Mouse (Mus musculus): Measurements from ENCODE around the gene Ccm2l. TPM values are rescaled to one million over a fixed set of nuclear protein-coding genes. Genes with fewer than 3 reads are reported as not detected.
A peak's percentile ranks its signal among the peaks of the same experiment; 100 is the strongest.

The Ccm2l gene
- polyA plus RNA-seq, 1 experiment = 12.2 TPM

DNA sequence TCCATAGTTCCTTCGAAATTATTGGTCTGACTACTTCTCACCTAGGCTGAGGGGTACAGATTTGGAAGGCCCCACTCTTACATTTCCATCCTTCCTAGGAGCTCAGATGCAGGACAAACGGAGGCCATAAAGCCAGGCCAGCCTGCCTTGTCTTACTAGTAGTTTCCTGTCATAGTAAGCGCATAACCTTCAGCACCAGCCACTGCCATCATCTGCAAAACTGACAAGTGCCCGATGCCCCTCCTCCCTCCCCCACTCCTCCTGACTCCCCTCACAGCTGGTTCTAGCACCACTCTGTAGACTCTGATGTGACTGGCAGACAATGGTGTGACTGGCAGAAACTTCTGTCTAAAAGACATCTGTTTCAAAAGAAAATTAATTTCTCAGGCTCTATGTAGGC, 20.4 kb downstream of the Ccm2l start:
- no peak for DNase-seq (ENCODE audit: extremely low spot score in 1 of 2, low spot score in 1 of 2)

DNA sequence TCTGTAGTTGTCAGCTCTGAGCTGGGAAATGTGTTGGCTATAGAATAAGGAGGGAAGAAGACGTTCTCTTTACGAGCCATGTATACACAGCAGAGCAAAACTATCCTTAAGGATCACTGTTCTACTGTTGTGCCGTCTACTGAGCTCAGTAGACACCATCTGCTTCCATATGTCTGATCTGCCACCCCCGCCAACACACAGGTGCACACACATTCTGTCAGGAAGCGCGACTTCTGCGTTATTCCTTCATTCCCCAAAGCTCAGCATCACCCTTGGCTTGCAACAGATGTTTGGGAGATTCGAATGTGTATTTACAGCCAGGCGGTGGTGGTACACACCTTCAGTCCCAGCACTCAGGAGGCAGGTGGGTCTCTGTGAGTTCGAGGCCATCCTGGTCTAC, 21.3 kb downstream of the Ccm2l start:
- DNase-seq (ENCODE audit: extremely low spot score in 1 of 2, low spot score in 1 of 2) = peak in 1 of 2 experiments; percentile 38

DNA sequence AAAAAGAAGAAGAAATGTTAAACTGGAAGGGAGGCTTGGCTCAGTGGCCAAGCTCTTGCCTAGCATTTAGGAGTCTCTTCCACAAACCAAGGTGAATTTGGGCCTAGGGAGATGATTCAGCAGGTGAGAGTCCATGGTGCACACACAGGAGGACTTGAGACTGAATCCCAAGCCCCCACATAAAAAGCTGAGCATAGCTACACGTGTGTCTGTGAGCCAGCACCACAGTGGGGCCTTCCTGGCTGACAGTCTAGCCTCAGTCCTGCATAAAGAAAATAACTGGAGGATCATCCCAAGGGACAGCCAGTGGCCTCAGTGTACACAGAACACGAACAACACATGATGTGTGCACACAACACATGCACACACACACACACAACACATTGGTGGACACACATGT, 23.6 kb downstream of the Ccm2l start:
- DNase-seq (ENCODE audit: extremely low spot score in 1 of 2, low spot score in 1 of 2) = no peak

DNA sequence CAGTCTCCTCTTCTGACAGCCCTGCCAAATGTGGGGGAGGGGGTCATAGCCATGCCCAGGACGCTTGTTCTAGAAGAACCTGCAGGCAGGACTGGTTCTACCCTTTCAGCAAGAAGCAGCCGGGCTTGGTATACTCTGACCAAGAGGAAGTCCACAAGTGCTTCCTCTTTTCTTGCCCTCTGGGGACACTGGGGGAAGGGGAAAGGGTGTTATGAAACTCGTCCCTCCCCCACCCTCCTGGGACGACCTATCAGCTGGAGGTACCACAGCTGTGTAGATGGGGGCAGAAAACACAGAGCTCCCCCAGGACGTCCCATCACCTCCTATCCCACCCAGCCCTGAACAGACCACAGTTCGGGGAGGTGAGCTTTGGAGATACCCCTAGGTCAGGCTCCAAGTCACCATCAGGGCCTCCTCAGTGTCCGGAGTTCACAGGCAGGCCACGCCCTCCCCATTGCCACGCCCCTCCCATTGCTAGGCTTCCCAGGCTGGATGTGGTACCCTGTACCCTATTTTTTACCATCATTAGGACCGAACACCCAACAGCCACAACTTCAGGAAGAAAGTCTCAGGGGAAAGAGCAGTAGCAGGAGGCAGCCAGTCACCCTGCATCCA, 24.9 kb downstream of the Ccm2l start:
- no peak for DNase-seq (ENCODE audit: extremely low spot score in 1 of 2, low spot score in 1 of 2)

DNA sequence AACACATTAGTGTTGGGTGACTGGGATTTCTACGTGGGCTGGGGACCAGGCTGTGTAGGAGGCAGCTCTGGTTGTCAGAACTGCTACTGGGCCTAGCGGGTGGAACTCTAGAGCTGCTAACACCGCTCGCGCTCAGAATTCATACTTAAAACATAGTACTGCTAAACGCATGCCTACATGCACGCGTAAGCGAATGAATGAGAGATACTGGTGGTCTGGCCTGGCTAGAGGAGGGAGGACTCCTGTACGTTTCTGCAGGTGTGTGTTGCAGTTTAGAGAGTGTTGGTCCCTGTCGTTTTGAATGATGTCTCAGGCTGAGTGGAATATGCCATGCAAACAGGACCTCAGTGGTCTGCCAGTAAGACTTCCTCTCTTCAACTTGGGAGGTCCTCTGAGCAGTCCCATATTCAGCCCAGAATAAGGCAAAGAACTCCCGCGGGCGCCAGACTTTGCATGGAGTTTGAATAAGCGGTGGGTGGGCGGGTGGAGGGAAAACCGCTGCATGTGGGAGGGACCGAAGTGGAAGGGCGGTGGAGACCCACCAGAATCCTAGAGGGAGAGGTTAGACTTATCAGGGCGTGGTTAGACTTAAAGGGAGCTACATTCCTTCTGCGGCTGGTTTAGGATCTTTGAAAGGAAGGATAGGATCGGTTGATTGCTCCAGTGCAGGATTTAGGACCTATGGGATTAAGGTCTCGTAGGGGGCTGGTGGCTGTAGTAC, 41.5 kb downstream of the Ccm2l start:
- no peak for DNase-seq (ENCODE audit: extremely low spot score in 1 of 2, low spot score in 1 of 2)

DNA sequence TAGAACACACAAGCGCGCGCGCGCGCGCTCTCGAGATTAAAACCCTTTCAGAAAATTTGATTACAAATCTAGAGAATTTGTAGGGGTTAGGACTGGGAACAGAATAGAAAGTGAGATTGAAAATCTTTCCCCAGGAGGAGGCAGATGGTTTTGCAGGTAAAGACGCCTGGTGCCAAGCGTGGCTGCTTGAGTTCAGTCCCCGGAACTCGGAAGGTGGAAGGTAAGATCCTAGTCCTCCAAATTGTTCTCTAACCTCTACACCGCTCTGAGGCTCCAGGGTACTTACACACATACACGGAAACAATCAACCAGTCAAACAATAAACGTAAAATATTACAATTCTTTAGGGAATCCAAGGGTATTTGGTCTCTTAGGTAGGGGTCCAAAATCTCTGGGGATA, 42.0 kb downstream of the Ccm2l start:
- DNase-seq (ENCODE audit: extremely low spot score in 1 of 2, low spot score in 1 of 2) = no peak

DNA sequence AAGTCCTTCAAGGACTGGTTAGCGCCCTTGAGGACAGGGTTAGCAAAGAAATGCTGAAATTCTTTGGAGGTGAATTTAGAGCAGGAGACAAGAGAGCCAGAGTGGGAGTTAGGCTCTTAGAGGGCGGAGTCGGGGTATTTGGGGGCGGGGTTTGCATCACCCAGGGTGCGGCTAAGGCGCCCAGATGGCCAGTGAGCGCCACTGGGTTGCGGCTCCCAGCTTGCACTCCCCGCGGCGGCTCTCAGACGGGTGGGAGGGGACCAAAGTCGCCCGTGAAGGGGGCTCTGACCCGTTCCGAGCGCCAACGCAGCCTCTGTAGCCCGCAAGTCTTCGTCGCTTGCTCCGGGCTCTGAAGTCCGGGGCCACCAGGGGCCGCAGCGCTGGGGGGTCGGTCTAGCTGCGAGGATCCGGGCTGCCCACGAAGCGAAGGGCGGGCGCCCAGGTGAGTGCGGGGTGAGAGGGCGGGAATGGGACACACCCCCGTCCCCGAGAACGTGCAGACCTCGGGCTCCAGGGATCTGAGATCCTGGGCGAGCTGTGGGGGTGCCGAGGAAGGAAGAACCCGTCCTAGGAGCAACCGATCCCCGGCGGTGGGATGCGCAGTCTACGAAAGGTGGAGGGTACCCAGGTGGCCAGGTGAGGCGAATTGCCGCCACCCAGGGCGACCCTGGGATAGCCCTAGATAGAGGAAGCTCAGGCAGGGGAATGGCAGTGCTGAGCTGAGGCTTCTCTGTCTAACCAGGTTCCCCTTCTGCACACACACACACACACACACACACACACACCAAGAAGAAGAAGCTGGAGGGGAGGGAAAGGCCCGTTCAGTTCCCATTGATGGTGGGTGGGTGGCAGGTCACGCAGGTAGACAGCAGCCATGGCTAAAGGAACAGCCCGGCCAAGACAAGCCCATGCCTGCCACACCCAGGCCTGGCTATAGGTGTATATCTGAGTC, 42.8 kb downstream of the Ccm2l start, which contains the start of gene Hck:
Hck (plus strand) TSS at position 156 of the 952 bp plus-strand sequence.
- DNase-seq (ENCODE audit: extremely low spot score in 1 of 2, low spot score in 1 of 2) = no peak

DNA sequence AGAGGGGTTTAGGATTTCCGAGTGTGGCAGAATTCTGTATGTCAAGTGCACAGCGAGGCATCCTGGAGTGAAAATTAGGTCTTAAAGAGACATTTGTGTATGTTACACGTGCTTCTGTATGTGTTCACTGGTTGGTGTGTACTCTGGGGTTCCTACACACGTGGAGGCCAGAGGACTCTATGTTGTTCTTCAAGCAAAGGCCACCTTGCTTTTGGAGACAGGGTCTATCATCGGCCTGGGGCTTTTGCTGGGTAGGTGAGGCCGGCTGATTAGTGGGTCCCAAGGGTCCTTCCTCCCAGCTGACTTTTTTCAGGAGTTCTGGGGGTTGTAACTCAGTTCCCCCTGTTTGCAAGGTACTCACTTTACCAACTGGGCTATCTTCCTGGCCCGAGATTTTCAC, 43.8 kb downstream of the Ccm2l start:
- DNase-seq (ENCODE audit: extremely low spot score in 1 of 2, low spot score in 1 of 2) = no peak

DNA sequence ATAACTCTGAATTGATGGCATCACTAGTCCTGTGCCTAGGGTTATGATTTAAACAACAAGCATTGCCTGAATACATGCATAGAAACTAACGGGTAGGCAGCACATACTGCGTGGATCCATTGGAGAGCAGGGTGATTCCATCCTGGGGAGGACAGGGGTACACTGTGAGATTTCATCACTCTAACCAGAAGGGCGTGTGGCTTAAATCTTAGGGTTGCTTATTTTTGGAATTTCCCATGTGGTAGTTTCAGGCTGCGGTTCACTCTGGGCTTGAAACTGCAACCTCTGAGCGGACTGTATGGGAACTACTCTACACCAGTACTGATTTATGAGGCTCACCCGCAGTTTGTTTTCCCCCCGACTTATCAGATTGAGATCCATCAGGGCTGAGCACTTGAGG, 45.5 kb downstream of the Ccm2l start:
- DNase-seq (ENCODE audit: extremely low spot score in 1 of 2, low spot score in 1 of 2) = no peak

DNA sequence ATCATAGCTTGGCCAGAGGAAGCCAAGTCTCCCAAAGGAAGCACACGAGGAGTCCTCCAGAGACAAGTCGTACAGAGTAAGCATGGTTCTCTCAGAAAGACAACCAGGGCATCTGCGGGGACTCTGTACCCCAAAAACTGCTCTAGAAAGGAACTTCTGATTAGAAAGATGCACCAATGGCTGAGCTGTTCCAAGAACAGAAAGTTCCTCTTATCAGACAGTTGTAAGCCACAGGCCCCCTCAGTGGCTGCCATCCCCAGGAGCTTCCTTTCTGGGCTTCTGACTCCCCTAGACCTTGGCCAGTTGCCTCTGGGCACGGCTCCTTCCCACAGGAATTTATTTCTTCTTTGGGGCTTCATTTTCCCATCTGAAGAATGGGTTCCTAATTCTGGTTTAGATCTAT, 49.9 kb downstream of the Ccm2l start:
- DNase-seq (ENCODE audit: extremely low spot score in 1 of 2, low spot score in 1 of 2) = no peak

DNA sequence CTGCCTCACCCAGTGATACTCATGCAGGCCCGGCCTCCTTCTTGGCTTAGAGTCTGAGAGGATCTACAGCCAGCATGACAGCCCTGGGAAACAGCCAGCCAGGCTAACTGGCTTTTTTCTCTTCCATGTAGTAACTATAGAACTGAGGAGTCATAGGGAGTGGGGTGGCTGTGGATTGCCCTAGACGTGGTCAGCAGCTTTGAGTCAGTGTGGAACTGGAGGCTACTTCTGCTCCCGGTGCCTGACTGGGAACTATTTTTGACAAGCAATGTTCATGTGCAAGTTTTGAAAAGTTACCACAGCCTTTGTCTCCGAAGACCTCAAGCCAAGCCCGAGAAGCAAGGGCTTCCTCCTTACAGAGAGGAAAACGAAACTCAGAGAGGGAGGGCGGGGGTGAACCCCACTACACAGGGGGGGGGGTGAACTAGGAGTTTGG, 51.3 kb downstream of the Ccm2l start:
- DNase-seq (ENCODE audit: extremely low spot score in 1 of 2, low spot score in 1 of 2) = no peak

DNA sequence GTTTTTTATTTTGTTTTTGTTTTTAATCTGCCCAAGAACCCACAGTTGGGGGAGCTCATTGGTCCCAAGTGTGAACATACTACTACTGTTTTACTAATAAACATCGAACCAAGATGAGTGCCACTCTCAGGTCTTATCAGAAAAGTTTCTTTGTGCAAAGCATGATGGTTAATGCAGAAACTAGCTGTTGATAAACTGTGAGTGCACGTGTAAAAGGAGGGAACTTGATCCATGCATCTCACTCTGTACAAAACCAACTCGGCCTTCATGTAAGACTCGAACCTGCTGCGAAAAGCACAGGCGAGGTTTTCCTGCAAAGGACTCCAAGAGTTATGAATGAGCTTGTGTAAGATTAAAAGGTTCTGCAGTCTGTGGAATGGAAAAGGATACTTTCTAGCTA, 53.7 kb downstream of the Ccm2l start:
- DNase-seq (ENCODE audit: extremely low spot score in 1 of 2, low spot score in 1 of 2) = no peak

DNA sequence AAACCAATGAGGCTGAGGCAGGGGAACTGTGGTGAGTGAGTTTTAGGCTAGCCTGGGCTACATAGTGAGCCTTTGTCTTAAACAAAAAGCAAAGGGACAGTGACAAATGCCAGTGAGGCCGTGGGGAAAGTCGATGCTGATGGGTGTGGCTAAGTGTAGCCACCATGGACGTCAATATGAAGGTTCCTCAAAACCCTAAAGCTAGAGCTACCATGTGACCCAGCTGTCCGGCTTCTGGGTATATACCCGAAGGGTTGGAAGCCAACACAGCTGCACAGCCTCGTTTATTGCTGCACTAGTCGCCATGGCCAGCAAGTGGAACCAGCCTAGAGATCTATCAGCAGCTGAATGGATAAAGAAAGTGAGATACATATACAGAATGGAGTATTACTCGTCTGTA, 54.4 kb downstream of the Ccm2l start:
- DNase-seq (ENCODE audit: extremely low spot score in 1 of 2, low spot score in 1 of 2) = no peak

DNA sequence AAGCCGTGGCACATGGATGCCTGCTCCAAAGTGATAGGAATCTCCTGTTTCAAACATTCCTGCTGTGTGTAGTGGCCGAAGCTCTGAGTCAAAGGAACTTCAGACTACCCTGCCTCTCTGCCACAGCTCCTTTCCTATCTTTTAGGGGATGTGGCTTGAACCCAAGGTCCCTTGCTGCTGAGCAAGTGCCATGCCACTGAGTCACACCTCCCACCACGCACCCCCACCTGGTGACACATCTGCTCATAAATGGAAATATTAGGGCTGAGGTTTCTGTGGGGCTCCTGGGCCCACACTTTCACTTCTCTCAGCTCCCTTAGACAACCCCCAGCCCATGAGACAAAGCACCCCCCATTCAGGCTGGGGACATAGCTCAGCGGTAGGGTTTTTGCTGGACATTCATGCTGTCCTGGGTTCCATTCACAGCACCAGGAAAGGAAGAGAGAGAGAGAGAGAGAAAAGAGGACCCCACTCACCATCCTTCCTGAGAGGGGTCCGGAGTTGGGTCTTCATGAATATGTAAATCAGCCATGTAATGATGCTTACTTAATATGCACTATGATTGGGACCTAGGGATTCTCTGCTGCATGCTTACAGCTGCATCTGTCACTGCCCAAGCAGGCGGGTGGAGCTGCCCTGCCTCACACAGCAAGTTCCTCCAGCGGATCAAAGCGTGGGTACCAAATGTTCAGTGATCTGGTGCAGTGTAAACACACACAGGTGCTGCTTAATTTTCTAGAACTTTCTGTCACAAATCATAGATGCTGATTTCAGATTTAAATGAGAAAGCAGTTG, 56.3 kb downstream of the Ccm2l start:
- DNase-seq (ENCODE audit: extremely low spot score in 1 of 2, low spot score in 1 of 2) = no peak

DNA sequence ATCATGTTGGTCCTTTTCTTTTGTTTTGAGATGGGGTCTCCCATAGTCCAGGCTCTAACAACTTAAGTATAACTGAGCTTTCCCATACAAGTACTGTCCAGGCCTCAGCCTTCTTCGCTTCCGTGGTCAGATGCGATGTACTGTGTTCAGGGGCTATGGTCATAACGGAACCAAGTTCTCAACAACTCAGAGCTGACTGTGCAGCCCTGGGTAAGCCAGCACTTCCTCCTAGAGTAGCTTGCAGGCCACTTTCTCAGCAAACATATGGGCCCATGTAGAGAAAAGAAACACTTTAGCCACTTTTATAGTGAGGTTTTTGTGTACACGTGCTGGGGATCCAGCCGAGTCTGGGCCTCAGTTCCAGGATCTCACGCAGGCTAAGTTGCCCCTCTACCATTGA, 56.9 kb downstream of the Ccm2l start:
- no peak for DNase-seq (ENCODE audit: extremely low spot score in 1 of 2, low spot score in 1 of 2)

DNA sequence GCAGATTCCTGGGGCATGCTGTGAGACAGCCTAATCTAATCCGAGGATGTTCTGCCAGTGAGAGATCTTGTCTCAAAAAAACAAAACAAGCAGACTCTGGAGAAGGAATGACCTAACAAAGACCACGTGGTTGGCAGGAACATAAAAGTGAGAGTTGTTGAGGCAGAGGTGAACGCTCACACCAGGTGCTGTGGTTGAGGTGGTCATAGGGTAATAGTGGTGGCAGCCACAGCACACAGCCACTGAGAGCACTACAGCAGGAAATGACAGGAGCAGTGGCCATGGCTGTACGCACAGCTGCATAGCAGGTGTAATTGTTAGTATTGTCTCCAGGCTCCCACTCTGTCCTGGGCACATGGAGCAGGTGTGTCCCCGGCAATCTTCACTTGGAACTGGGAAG, 60.1 kb downstream of the Ccm2l start:
- DNase-seq (ENCODE audit: extremely low spot score in 1 of 2, low spot score in 1 of 2) = no peak

DNA sequence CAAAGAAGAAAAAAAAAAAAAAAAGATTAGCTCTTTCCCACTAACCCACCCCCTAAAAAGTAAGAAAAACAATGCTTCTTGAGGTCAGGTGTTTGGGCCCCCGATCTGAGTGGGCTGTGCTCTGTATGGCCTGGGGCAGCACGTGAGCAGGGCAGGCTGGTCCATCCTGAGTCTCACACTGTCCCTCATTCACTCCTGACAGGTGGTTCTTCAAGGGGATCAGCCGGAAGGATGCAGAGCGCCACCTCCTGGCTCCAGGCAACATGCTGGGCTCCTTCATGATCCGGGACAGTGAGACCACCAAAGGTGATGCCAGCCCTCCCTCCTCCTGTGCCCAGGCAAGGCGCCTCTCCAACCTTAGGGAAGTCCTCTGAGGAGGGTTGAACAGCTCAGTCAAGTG, 65.3 kb downstream of the Ccm2l start:
- no peak for DNase-seq (ENCODE audit: extremely low spot score in 1 of 2, low spot score in 1 of 2)
